Mouse (Mus musculus): ENCODE results near the gene Fgfr2. TPM values are rescaled to one million over a fixed set of nuclear protein-coding genes. Genes with fewer than 3 reads are reported as not detected.
"Not testable (repeated sequence)": the region's sequence is repeated elsewhere in the genome, so short reads cannot be mapped to it uniquely, and the experiment has no call there.

Gene Fgfr2
- polyA plus RNA-seq, 1 experiment = 1.7 TPM

- H3K36me3 ChIP-seq (ENCODE audit: control insufficient read depth, insufficient read depth) = no peaks in the 10 kb centered on the region
- no peaks in the 10 kb centered on the region for H3K79me2 ChIP-seq (ENCODE audit: control insufficient read depth, insufficient read depth)
- no peak overlapping the region for H3K4me3 ChIP-seq (ENCODE audit: insufficient read depth, poor library complexity, severe bottlenecking)
- TF ChIP-seq USF1 (IDR thresholded peaks at IDR 0.05; ENCODE audit: low read depth) (no peak), CEBPB (IDR thresholded peaks at IDR 0.05; ENCODE audit: low read depth) (no peak), MAX (IDR thresholded peaks at IDR 0.05) (no peak), CTCF (IDR thresholded peaks at IDR 0.05; ENCODE audit: control insufficient read depth, insufficient read depth, insufficient read length) (no peak), FOSL1 (IDR thresholded peaks at IDR 0.05; ENCODE audit: insufficient read depth, low read length, poor library complexity, severe bottlenecking) (no peak)
- no peaks in the 10 kb centered on the region for H3K79me3 ChIP-seq (ENCODE audit: low read depth)
- no peak overlapping the region for H3ac ChIP-seq (ENCODE audit: control insufficient read depth, insufficient read length, low read depth)
- peaks cover 55% of the 10 kb centered on the region for H3K27me3 ChIP-seq (ENCODE audit: control insufficient read depth, insufficient read depth, insufficient read length)
Measured at GRCm38 (mm10) chr7:132529206-132529605, 593.9 kb downstream of the Fgfr2 start.

GRCm38 (mm10) chr7:132513419-132513982, 609.6 kb downstream of the Fgfr2 start:
- Histone ChIP-seq H3K4me3 (ENCODE audit: insufficient read depth, poor library complexity, severe bottlenecking) (no peak overlapping the region), H3K36me3 (ENCODE audit: control insufficient read depth, insufficient read depth) (no peaks in the 10 kb centered on the region), H3K79me2 (ENCODE audit: control insufficient read depth, insufficient read depth) (no peaks in the 10 kb centered on the region), H3K79me3 (ENCODE audit: low read depth) (no peaks in the 10 kb centered on the region), H3ac (ENCODE audit: control insufficient read depth, insufficient read length, low read depth) (no peak overlapping the region), H3K27me3 (ENCODE audit: control insufficient read depth, insufficient read depth, insufficient read length) (no peaks in the 10 kb centered on the region)
- TF ChIP-seq FOSL1 (IDR thresholded peaks at IDR 0.05; ENCODE audit: insufficient read depth, low read length, poor library complexity, severe bottlenecking) (no peak), CTCF (IDR thresholded peaks at IDR 0.05; ENCODE audit: control insufficient read depth, insufficient read depth, insufficient read length) (no peak), MAX (IDR thresholded peaks at IDR 0.05) (no peak), MYOG (IDR thresholded peaks at IDR 0.05; ENCODE audit: control insufficient read depth, extremely low read depth, insufficient read length) (no peak)

- TF ChIP-seq CEBPB (IDR thresholded peaks at IDR 0.05; ENCODE audit: low read depth) = no peak
- no peaks in the 10 kb centered on the region for H3K79me2 ChIP-seq (ENCODE audit: control insufficient read depth, insufficient read depth)
- no peak overlapping the region for H3K4me3 ChIP-seq (ENCODE audit: insufficient read depth, poor library complexity, severe bottlenecking)
- H3K27me3 ChIP-seq (ENCODE audit: control insufficient read depth, insufficient read depth, insufficient read length) = peaks cover 26% of the 10 kb centered on the region
- no peak overlapping the region for H3ac ChIP-seq (ENCODE audit: control insufficient read depth, insufficient read length, low read depth)
- H3K79me3 ChIP-seq (ENCODE audit: low read depth) = no peaks in the 10 kb centered on the region
- no peaks in the 10 kb centered on the region for H3K36me3 ChIP-seq (ENCODE audit: control insufficient read depth, insufficient read depth)
Measured at GRCm38 (mm10) chr7:132509110-132509509, 614.0 kb downstream of the Fgfr2 start.

- Histone ChIP-seq H3K79me3 (ENCODE audit: low read depth) (no peaks in the 10 kb centered on the region), H3K36me3 (ENCODE audit: control insufficient read depth, insufficient read depth) (no peaks in the 10 kb centered on the region), H3K27me3 (ENCODE audit: control insufficient read depth, insufficient read depth, insufficient read length) (peaks cover 29% of the 10 kb centered on the region), H3K4me3 (ENCODE audit: insufficient read depth, poor library complexity, severe bottlenecking) (no peak overlapping the region), H3K79me2 (ENCODE audit: control insufficient read depth, insufficient read depth) (no peaks in the 10 kb centered on the region), H3ac (ENCODE audit: control insufficient read depth, insufficient read length, low read depth) (no peak overlapping the region)
- TF ChIP-seq CTCF (IDR thresholded peaks at IDR 0.05; ENCODE audit: control insufficient read depth, insufficient read depth, insufficient read length) = peak; percentile 36
- no peak for TF ChIP-seq FOSL1 (IDR thresholded peaks at IDR 0.05; ENCODE audit: insufficient read depth, low read length, poor library complexity, severe bottlenecking)
Measured at GRCm38 (mm10) chr7:132507361-132507760, 615.8 kb downstream of the Fgfr2 start.

GRCm38 (mm10) chr7:132506226-132506625, 616.9 kb downstream of the Fgfr2 start:
- Histone ChIP-seq H3K27me3 (ENCODE audit: control insufficient read depth, insufficient read depth, insufficient read length) (peaks cover 29% of the 10 kb centered on the region), H3K4me3 (ENCODE audit: insufficient read depth, poor library complexity, severe bottlenecking) (no peak overlapping the region), H3K36me3 (ENCODE audit: control insufficient read depth, insufficient read depth) (no peaks in the 10 kb centered on the region), H3ac (ENCODE audit: control insufficient read depth, insufficient read length, low read depth) (no peak overlapping the region), H3K79me3 (ENCODE audit: low read depth) (no peaks in the 10 kb centered on the region), H3K79me2 (ENCODE audit: control insufficient read depth, insufficient read depth) (no peaks in the 10 kb centered on the region)
- TF ChIP-seq CEBPB (IDR thresholded peaks at IDR 0.05; ENCODE audit: low read depth) (no peak), MYOG (IDR thresholded peaks at IDR 0.05; ENCODE audit: control insufficient read depth, extremely low read depth, insufficient read length) (no peak), MAX (IDR thresholded peaks at IDR 0.05) (no peak), USF1 (IDR thresholded peaks at IDR 0.05; ENCODE audit: low read depth) (no peak), FOSL1 (IDR thresholded peaks at IDR 0.05; ENCODE audit: insufficient read depth, low read length, poor library complexity, severe bottlenecking) (no peak), CTCF (IDR thresholded peaks at IDR 0.05; ENCODE audit: control insufficient read depth, insufficient read depth, insufficient read length) (no peak), MYOD1 (IDR thresholded peaks at IDR 0.05; ENCODE audit: control insufficient read depth, insufficient read length, low read depth) (no peak)

GRCm38 (mm10) chr7:132502445-132502844, 620.7 kb downstream of the Fgfr2 start:
- not testable (repeated sequence) for H3K36me3 ChIP-seq (ENCODE audit: control insufficient read depth, insufficient read depth); H3ac ChIP-seq (ENCODE audit: control insufficient read depth, insufficient read length, low read depth)
- peaks cover 40% of the 10 kb centered on the region for H3K27me3 ChIP-seq (ENCODE audit: control insufficient read depth, insufficient read depth, insufficient read length)

GRCm38 (mm10) chr7:132497142-132497541, 626.0 kb downstream of the Fgfr2 start:
- H3K79me2 ChIP-seq (ENCODE audit: control insufficient read depth, insufficient read depth) = no peaks in the 10 kb centered on the region
- H3ac ChIP-seq (ENCODE audit: control insufficient read depth, insufficient read length, low read depth) = no peak overlapping the region
- no peaks in the 10 kb centered on the region for H3K36me3 ChIP-seq (ENCODE audit: control insufficient read depth, insufficient read depth)
- H3K27me3 ChIP-seq (ENCODE audit: control insufficient read depth, insufficient read depth, insufficient read length) = peaks cover 21% of the 10 kb centered on the region
- no peak overlapping the region for H3K4me3 ChIP-seq (ENCODE audit: insufficient read depth, poor library complexity, severe bottlenecking)
- no peaks in the 10 kb centered on the region for H3K79me3 ChIP-seq (ENCODE audit: low read depth)
- TF ChIP-seq MAX (IDR thresholded peaks at IDR 0.05) (no peak), CEBPB (IDR thresholded peaks at IDR 0.05; ENCODE audit: low read depth) (no peak), MYOG (IDR thresholded peaks at IDR 0.05; ENCODE audit: control insufficient read depth, extremely low read depth, insufficient read length) (no peak), CTCF (IDR thresholded peaks at IDR 0.05; ENCODE audit: control insufficient read depth, insufficient read depth, insufficient read length) (no peak), MYOD1 (IDR thresholded peaks at IDR 0.05; ENCODE audit: control insufficient read depth, insufficient read length, low read depth) (no peak), USF1 (IDR thresholded peaks at IDR 0.05; ENCODE audit: low read depth) (no peak), FOSL1 (IDR thresholded peaks at IDR 0.05; ENCODE audit: insufficient read depth, low read length, poor library complexity, severe bottlenecking) (no peak)

More at GRCm38 (mm10) chr7:132502445-132502844, 620.7 kb downstream of the Fgfr2 start:
- not testable (repeated sequence) for H3K79me2 ChIP-seq (ENCODE audit: control insufficient read depth, insufficient read depth); H3K79me3 ChIP-seq (ENCODE audit: low read depth); H3K4me3 ChIP-seq (ENCODE audit: insufficient read depth, poor library complexity, severe bottlenecking)
